Mouse (Mus musculus): ENCODE measurements around the gene Cnot3.

Gene Cnot3

GRCm38 (mm10) chr7:3629543-3630477, 15.3 kb upstream of the Cnot3 start, which contains the start of the genes Tfpt and Prpf31:
Gene Tfpt (minus strand): TSS chr7:3629929.
Gene Prpf31 (plus strand): TSS chr7:3629985.
- Histone ChIP-seq H3K36me3 (ENCODE audit: control insufficient read depth, insufficient read depth, low read length, poor library complexity, severe bottlenecking) (no peaks in the 10 kb centered on the region; the same call in 1 of the 2 replicates), H3K27me3 (ENCODE audit: control insufficient read depth, insufficient read depth, low read length, poor library complexity, severe bottlenecking) (no peaks in the 10 kb centered on the region)
- DNase-seq (ENCODE audit: low read depth, low spot score) = peak; percentile 94

GRCm38 (mm10) chr7:3630478-3630815, 14.6 kb upstream of the Cnot3 start:
- Histone ChIP-seq H3K27me3 (ENCODE audit: control insufficient read depth, insufficient read depth, low read length, poor library complexity, severe bottlenecking) (no peaks in the 10 kb centered on the region), H3K36me3 (ENCODE audit: control insufficient read depth, insufficient read depth, low read length, poor library complexity, severe bottlenecking) (no peaks in the 10 kb centered on the region; the same call in 1 of the 2 replicates)
- no peak for DNase-seq (ENCODE audit: low read depth, low spot score)

GRCm38 (mm10) chr7:3643412-3643811, 1.7 kb upstream of the Cnot3 start:
- Histone ChIP-seq H3K27me3 (ENCODE audit: control insufficient read depth, insufficient read depth, low read length, poor library complexity, severe bottlenecking) (no peaks in the 10 kb centered on the region), H3K36me3 (ENCODE audit: control insufficient read depth, insufficient read depth, low read length, poor library complexity, severe bottlenecking) (0 out of 2 replicates have a peak, but pooled peaks cover 2% of the 10 kb centered on the region)
- DNase-seq (ENCODE audit: low read depth, low spot score) = no peak

GRCm38 (mm10) chr7:3643843-3644242, 1.2 kb upstream of the Cnot3 start:
- Histone ChIP-seq H3K27me3 (ENCODE audit: control insufficient read depth, insufficient read depth, low read length, poor library complexity, severe bottlenecking) (no peaks in the 10 kb centered on the region), H3K36me3 (ENCODE audit: control insufficient read depth, insufficient read depth, low read length, poor library complexity, severe bottlenecking) (0 out of 2 replicates have a peak, but pooled peaks cover 2% of the 10 kb centered on the region)
- no peak for DNase-seq (ENCODE audit: low read depth, low spot score)

GRCm38 (mm10) chr7:3644348-3644671, 758 bp upstream of the Cnot3 start:
- DNase-seq (ENCODE audit: low read depth, low spot score) = no peak
- Histone ChIP-seq H3K36me3 (ENCODE audit: control insufficient read depth, insufficient read depth, low read length, poor library complexity, severe bottlenecking) (0 out of 2 replicates have a peak, but pooled peaks cover 2% of the 10 kb centered on the region), H3K27me3 (ENCODE audit: control insufficient read depth, insufficient read depth, low read length, poor library complexity, severe bottlenecking) (no peaks in the 10 kb centered on the region)

- no peak for DNase-seq (ENCODE audit: low read depth, low spot score)
- Histone ChIP-seq H3K27me3 (ENCODE audit: control insufficient read depth, insufficient read depth, low read length, poor library complexity, severe bottlenecking) (no peaks in the 10 kb centered on the region), H3K36me3 (ENCODE audit: control insufficient read depth, insufficient read depth, low read length, poor library complexity, severe bottlenecking) (no peaks in the 10 kb centered on the region)
These were observed 489 bp downstream of the Cnot3 start for GRCm38 (mm10) chr7:3645488-3646025.

GRCm38 (mm10) chr7:3646188-3646587, 1.1 kb downstream of the Cnot3 start:
- Histone ChIP-seq H3K36me3 (ENCODE audit: control insufficient read depth, insufficient read depth, low read length, poor library complexity, severe bottlenecking) (peaks cover 5% of the 10 kb centered on the region), H3K27me3 (ENCODE audit: control insufficient read depth, insufficient read depth, low read length, poor library complexity, severe bottlenecking) (no peaks in the 10 kb centered on the region)
- DNase-seq (ENCODE audit: low read depth, low spot score) = no peak

- H3K27me3 ChIP-seq (ENCODE audit: control insufficient read depth, insufficient read depth, low read length, poor library complexity, severe bottlenecking) = no peaks in the 10 kb centered on the region
- H3K36me3 ChIP-seq (ENCODE audit: control insufficient read depth, insufficient read depth, low read length, poor library complexity, severe bottlenecking) = peaks cover 8% of the 10 kb centered on the region
- DNase-seq (ENCODE audit: low read depth, low spot score) = no peak
These were observed 1.6 kb downstream of the Cnot3 start for GRCm38 (mm10) chr7:3646641-3647040.

- DNase-seq (ENCODE audit: low read depth, low spot score) = no peak
- Histone ChIP-seq H3K27me3 (ENCODE audit: control insufficient read depth, insufficient read depth, low read length, poor library complexity, severe bottlenecking) (no peaks in the 10 kb centered on the region), H3K36me3 (ENCODE audit: control insufficient read depth, insufficient read depth, low read length, poor library complexity, severe bottlenecking) (peaks cover 29% of the 10 kb centered on the region)
These were observed 11.9 kb downstream of the Cnot3 start for GRCm38 (mm10) chr7:3656966-3657365.

- no peak for DNase-seq (ENCODE audit: low read depth, low spot score)
- H3K36me3 ChIP-seq (ENCODE audit: control insufficient read depth, insufficient read depth, low read length, poor library complexity, severe bottlenecking) = peaks cover 28% of the 10 kb centered on the region
These were observed 13.5 kb downstream of the Cnot3 start for GRCm38 (mm10) chr7:3658578-3658977.

GRCm38 (mm10) chr7:3664524-3665214, 19.6 kb downstream of the Cnot3 start:
- DNase-seq (ENCODE audit: low read depth, low spot score) = peak; percentile 13
- Histone ChIP-seq H3K27me3 (ENCODE audit: control insufficient read depth, insufficient read depth, low read length, poor library complexity, severe bottlenecking) (no peaks in the 10 kb centered on the region), H3K36me3 (ENCODE audit: control insufficient read depth, insufficient read depth, low read length, poor library complexity, severe bottlenecking) (peaks cover 6% of the 10 kb centered on the region; the same call in 1 of the 2 replicates)

More at GRCm38 (mm10) chr7:3658578-3658977, 13.5 kb downstream of the Cnot3 start:
- no peaks in the 10 kb centered on the region for H3K27me3 ChIP-seq (ENCODE audit: control insufficient read depth, insufficient read depth, low read length, poor library complexity, severe bottlenecking)

- H3K27me3 ChIP-seq (ENCODE audit: control insufficient read depth, insufficient read depth, low read length, poor library complexity, severe bottlenecking) = no peaks in the 10 kb centered on the region
- DNase-seq (ENCODE audit: low read depth, low spot score) = peak; percentile 97
- H3K36me3 ChIP-seq (ENCODE audit: control insufficient read depth, insufficient read depth, low read length, poor library complexity, severe bottlenecking) = peaks cover 6% of the 10 kb centered on the region; the same call in 1 of the 2 replicates
These were observed 20.4 kb downstream of the Cnot3 start, which contains the start of gene Leng1 for GRCm38 (mm10) chr7:3665215-3666114. Gene Leng1 (minus strand): TSS chr7:3665840.

- Histone ChIP-seq H3K27me3 (ENCODE audit: control insufficient read depth, insufficient read depth, low read length, poor library complexity, severe bottlenecking) (no peaks in the 10 kb centered on the region), H3K36me3 (ENCODE audit: control insufficient read depth, insufficient read depth, low read length, poor library complexity, severe bottlenecking) (peaks cover 4% of the 10 kb centered on the region)
- DNase-seq (ENCODE audit: low read depth, low spot score) = no peak
These were observed 21.9 kb downstream of the Cnot3 start for GRCm38 (mm10) chr7:3666921-3667391.
